Mouse (Mus musculus) embryonic stem cell, embryonic (primary cell): ENCODE data around the gene Pafah1b1.

Experiments
- CTCF ChIA-PET, 4 experiments: fragments of 300-600 bp in 2 of 4; fragments of 350-600 bp in 2 of 4; sonication (Branson Sonifier 250); formaldehyde crosslinking; loops; one replicate each; lab custom pipeline; 2022; ENCODE audit warnings: inconsistent platforms in 2 of 4; lab: Charles Lee
- POLR2A ChIA-PET, 4 experiments: fragments of 300-600 bp in 2 of 4; fragments of 350-600 bp in 2 of 4; sonication (Branson Sonifier 250); formaldehyde crosslinking; loops; one replicate each; lab custom pipeline; 2022; ENCODE audit warnings: antibody characterized with exemption in 4 of 4, inconsistent platforms in 1 of 4; lab: Charles Lee

Gene Pafah1b1

DNA sequence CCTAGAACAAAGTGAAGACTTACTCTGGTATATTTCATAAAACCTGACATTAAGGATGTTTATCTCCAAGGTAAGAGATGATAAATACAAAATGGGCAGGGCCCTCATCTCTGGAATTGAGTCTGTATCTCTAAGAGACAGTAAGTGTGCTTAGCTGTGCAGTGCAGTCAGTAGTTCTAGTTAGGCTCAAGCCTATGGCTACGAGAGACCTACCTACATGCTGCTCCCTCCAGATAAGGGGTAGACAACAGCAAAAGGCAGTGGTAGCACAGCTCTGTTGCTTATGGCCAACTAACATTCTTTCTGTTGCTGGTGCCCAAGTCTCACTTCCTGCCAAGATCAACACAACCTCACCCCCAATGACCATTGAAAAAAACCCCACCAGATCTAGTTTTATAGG, 50.9 kb downstream of the Pafah1b1 start:
- ChIA-PET POLR2A (interaction anchor here in 2 of 4 experiments (1.1 to 6.6 kb wide), 4 partner anchors 9 to 30 kb away, joined by 3 to 42 read pairs (median 17); no protein-coding TSS in a partner anchor), CTCF (no interaction called here)

DNA sequence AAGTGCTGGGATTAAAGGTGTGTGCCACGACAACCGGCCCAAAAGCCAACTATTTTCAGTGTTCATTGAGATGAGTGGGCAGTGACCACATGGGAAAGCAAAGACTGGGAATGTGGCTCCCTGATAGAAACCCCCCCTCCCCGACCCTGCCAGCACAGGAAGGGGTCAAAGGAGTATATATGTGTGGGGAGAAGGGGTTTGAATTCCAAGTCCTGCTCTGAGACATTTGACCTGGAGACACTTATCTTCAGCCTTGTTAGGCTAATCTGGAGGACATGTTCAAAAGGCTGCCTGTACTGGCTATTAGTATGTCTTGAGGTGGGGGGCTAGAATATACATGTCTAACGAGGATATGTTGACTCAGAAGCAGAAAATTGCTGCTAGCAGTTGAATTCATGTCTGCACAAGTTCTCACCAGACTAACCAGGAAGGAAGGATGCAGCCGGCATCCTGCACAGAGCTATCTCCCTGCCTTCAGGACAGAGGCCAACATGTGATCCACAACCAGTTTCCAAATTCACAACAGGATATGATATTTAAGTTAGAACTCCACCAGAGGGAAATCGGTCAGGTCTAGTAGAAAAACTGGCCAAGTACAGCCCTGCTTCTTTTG, 51.5 kb downstream of the Pafah1b1 start:
- ChIA-PET CTCF (interaction anchor here in 1 of 4 experiments (0.5 kb wide), 1 partner anchor 17 kb away, joined by 3 read pairs; no protein-coding TSS in a partner anchor), POLR2A (interaction anchor here in 2 of 4 experiments (0.7 to 6.6 kb wide), 6 partner anchors 8 to 31 kb away, joined by 3 to 42 read pairs (median 4); no protein-coding TSS in a partner anchor)

DNA sequence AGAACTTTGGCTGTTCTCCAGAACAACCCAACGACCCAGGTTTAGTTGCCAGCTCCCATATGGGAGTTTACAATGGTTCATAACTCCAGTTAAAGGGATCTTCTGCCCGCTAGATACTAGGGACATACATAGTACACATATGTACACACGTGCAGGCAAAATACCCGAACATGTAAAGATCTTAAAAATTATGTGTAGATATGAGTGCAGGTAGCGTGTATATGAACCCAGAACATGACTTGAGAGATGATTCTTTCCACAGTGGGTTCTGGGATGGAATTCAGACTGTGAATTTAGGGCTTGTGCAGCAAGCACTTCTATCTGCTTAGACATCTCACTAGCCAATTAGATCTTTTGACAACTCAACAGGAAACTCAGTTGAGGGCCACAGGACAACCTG, 52.6 kb downstream of the Pafah1b1 start:
- CTCF ChIA-PET = interaction anchor here in 1 of 4 experiments (1.3 kb wide), 1 partner anchor 38 kb away, joined by 4 read pairs; no protein-coding TSS in a partner anchor
- POLR2A ChIA-PET = interaction anchor here in 3 of 4 experiments (0.7 to 6.6 kb wide), 15 partner anchors 10 to 160 kb away, joined by 3 to 42 read pairs (median 4); partner anchors contain the start of gene Mettl16 (in 1 of the 3)

DNA sequence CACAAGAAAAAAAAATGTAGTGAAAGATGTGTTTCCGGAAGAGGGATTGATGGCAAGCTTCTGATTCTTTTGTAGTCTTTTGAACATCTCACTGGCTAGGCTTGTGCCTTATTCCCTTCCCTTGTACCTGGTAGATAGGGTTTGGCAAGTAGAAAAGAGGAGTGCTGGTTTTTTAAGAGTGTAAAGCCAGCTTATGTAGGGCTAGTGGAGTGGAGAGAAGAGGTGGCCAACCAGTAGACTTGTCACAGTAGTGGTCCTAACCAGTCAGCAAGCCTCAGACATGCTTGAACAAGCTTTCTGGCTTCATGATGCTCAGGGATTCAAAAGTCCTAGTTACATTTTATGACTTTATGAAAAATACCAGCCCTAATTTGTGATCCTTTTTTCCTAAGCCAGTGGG, 53.5 kb downstream of the Pafah1b1 start:
- CTCF ChIA-PET = interaction anchor here in 2 of 4 experiments (0.6 to 1.3 kb wide), 2 partner anchors 37 kb away, joined by 4 to 5 read pairs; no protein-coding TSS in a partner anchor
- POLR2A ChIA-PET = interaction anchor here in 3 of 4 experiments (0.7 to 6.6 kb wide), 20 partner anchors 8 to 161 kb away, joined by 3 to 42 read pairs (median 3); partner anchors contain the start of genes Mettl16 (in 1 of the 3) and Pafah1b1 (in 1 of the 3)

DNA sequence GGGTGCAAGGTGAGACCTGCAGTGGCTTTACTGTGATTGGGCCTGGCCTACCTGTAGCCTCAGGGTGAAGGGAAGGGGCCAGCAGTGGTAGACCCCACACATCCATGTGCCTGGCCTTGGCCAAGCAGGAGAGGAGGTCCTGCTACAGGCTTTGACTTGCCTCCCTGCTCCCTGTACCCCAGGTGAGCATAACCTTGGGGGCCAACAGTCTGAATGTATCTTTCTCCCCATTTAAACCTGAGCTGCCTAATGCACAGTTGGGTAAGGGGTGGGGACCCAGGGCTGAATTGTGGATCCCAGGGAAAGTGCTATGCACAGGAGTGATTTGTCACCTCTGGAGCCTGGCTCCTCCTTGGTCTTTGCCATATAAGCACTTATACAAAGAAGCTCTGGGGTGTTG, 54.3 kb downstream of the Pafah1b1 start:
- CTCF ChIA-PET = no interaction called here
- POLR2A ChIA-PET = interaction anchor here in 3 of 4 experiments (0.7 to 6.6 kb wide), 17 partner anchors 8 to 155 kb away, joined by 3 to 42 read pairs (median 4); partner anchors contain the start of genes Cluh (in 1 of the 3), Mettl16 (in 1 of the 3) and Pafah1b1 (in 1 of the 3)

DNA sequence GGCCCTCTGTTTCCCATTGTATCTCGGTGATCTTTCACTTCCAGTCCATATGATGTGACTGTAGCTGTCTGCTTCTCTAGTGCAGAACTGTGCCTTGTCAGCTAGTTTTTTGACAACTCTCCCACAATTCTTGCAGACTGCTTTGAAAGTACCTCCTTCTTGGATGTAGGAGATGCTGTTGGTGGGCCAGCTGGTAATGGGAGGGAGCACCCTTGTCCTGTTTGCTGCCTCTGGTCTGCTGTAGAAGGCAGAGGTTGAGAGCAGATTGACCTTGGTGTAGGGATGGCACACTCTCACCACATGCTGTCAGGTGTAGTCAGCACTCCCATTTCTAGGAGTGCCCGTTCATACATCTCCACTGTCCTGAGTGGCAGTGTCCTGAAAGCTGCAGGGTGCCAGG, 55.5 kb downstream of the Pafah1b1 start:
- CTCF ChIA-PET = no interaction called here
- POLR2A ChIA-PET = interaction anchor here in 3 of 4 experiments (0.6 to 6.6 kb wide), 16 partner anchors 9 to 234 kb away, joined by 3 to 42 read pairs (median 4); partner anchors contain the start of genes Cluh (in 1 of the 3), Mettl16 (in 1 of the 3) and Pafah1b1 (in 1 of the 3)

DNA sequence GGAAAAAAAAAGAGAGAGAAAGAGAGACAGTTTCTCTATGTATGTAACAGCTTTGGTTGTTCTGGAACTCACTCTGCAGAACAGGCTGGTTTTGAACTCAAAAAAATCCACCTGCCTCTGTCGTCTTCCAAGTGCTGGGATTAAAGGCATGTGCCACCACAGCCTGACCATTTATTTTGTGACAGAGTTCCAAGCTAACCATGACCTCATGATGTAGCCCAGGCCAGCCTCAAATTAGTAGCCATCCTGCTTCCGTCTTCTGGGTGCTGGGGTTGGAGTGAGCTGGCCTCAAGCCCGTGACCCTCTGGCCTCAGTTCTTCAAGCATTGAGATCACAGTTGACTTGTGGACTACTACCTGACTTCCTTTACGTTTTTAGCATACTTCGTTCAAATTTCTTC, 56.0 kb downstream of the Pafah1b1 start:
- ChIA-PET POLR2A (interaction anchor here (0.6 to 6.6 kb wide), 19 partner anchors 9 to 248 kb away, joined by 3 to 42 read pairs (median 4); partner anchors contain the start of genes Cluh (in 1 of the 4) and Pafah1b1 (in 1 of the 4)), CTCF (interaction anchor here in 1 of 4 experiments (0.6 kb wide), 1 partner anchor 46 kb away, joined by 3 read pairs; no protein-coding TSS in a partner anchor)

DNA sequence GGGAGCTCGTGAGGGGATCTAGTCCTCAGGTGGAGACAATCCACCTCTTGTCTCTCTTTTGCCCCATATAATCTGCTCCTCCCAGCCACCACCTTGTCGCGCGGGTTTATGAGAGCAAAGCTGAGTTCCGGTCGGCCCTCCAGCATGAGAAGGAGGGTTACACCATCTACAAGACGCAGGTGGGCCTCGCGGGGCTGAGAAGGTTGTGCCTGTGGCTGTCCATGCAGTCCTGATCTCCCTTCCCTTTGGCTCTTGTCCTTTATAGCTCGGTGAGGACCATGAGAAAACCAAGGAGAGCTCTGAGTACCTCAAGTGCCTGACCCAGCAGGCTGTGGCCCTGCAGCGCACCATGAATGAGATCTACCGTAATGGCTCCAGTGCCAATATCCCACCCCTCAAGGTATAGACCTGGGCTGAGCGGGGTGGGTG, 56.9 kb downstream of the Pafah1b1 start:
- ChIA-PET POLR2A (interaction anchor here (0.5 to 6.6 kb wide), 15 partner anchors 10 to 800 kb away, joined by 3 to 42 read pairs (median 4); partner anchors contain the start of gene Cluh (in 1 of the 4)), CTCF (interaction anchor here in 1 of 4 experiments (0.6 kb wide), 1 partner anchor 45 kb away, joined by 3 read pairs; no protein-coding TSS in a partner anchor)

DNA sequence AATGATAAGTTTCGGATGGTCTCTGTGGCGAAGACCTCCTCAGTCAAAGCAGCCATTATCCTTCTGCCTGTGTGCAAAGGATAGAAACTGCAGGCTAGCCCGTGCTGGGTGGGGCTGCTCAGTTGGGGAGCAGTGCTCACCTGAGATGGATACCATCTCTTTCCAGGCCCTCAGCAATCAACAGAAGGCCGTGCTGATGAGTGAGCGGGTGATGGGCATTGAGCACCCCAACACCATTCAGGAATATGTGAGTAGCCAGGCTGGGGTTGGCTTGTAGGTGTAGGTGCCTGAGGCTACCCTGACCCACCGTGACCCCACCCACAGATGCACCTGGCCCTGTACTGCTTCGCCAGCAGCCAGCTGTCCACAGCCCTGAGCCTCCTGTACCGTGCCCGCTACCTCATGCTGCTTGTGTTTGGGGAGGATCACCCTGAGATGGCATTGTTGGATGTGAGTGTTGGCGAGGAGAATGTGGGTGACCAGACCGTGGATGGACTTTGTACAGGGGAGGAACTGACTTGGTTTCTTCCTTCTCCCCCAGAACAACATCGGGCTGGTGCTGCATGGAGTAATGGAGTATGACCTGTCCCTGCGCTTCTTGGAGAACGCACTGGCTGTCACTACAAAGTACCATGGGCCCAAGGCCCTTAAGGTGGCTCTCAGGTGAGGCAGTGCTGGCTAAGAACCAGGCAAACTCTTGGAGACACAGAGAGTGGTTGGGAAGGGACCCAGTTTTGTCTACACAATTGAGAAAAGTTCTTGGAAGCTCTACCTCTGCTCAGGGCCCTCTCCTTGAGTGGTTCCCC, 57.5 kb downstream of the Pafah1b1 start:
- ChIA-PET CTCF (no interaction called here), POLR2A (interaction anchor here in 3 of 4 experiments (0.5 to 6.6 kb wide), 18 partner anchors 9 to 800 kb away, joined by 3 to 42 read pairs (median 7); partner anchors contain the start of gene Cluh (in 1 of the 3))

DNA sequence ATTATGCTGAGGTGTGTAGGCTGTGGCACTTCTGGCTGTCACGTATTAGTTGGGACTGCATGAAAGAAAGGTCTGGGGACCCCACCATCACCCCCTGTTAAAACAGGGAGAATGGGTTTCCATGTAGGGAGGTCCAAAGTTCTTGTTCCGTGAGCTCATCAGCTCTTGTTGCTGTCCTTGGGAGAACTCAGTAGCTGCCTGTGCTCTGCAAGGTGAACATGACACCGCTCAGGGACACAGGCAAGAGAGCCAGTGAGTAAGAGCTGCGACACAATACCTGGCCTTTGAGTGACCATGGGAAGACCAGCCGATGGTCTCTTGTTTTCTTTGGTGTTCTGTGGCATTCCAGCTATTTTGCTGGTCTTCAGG, 58.2 kb downstream of the Pafah1b1 start:
- CTCF ChIA-PET = interaction anchor here in 1 of 4 experiments (0.8 kb wide), 1 partner anchor 182 kb away, joined by 4 read pairs; no protein-coding TSS in a partner anchor
- POLR2A ChIA-PET = interaction anchor here in 3 of 4 experiments (0.6 to 4.0 kb wide), 15 partner anchors 9 to 381 kb away, joined by 3 to 31 read pairs (median 4); no protein-coding TSS in a partner anchor

DNA sequence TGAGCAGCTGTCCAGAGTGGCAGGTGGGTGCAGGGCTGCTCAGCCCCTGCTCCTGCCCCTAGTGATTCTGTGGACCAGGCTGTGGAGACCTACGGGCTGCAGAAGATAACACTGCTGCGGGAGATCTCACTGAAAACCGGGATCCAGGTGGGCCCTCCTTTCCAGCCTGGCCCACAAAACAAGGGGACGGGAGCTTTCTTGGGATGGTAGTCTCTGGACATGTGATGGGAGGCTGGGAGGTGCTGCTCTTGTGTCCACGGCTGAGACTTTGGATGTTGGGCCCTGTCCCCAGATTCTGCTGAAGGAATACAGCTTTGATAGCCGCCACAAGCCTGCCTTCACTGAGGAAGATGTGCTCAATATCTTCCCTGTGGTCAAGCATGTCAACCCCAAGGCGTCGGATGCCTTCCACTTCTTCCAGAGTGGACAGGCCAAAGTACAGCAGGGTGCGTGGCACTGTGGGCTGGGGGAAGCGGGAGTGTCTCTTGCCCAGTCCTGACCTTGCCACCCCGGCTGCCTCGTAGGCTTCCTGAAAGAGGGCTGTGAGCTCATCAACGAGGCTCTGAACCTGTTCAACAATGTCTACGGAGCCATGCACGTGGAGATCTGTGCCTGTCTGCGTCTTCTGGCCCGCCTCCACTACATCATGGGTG, 58.7 kb downstream of the Pafah1b1 start:
- ChIA-PET POLR2A (interaction anchor here (0.6 to 4.0 kb wide), 22 partner anchors 8 to 382 kb away, joined by 3 to 31 read pairs (median 4); no protein-coding TSS in a partner anchor), CTCF (interaction anchor here in 1 of 4 experiments (0.8 kb wide), 1 partner anchor 182 kb away, joined by 4 read pairs; no protein-coding TSS in a partner anchor)

DNA sequence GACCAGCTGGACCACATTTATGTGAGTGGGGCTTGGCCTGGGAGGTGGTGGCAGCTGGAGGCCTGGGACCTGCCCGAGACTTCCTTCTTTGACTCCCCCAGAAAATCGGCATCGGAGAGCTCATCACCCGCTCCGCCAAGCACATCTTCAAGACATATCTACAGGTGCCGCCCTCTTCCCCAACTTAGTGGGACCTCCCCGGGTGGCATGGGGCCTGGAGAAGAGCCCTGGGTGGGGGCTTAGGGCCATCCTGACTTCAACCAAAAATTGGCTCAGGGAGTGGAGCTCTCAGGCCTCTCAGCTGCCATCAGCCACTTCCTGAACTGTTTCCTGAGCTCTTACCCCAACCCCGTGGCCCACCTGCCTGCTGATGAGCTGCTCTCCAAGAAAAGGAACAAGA, 59.6 kb downstream of the Pafah1b1 start:
- CTCF ChIA-PET = interaction anchor here in 2 of 4 experiments (0.6 kb wide), 2 partner anchors 10 to 119 kb away, joined by 3 to 4 read pairs; no protein-coding TSS in a partner anchor

DNA sequence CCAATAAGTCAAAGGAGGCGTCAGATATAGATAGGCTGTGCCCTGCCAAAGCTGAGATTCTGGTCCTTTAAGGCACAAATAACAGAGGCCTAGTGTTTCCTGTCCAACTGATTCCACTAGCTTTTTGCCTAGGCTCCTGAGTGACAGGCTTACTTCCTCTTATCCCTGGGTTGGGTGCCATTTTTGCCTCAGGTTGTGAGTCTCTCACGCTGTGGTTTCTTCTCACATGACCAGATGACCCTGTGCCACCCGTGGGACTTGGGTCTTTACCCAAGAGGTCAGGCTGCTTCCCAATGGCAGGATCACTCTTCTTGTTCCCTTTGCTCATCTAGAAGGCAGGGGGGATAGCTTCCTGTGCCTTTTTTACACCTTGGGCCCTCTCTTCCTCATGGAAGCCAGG, 60.2 kb downstream of the Pafah1b1 start:
- CTCF ChIA-PET = interaction anchor here in 2 of 4 experiments (0.6 kb wide), 2 partner anchors 9 to 119 kb away, joined by 3 to 4 read pairs; no protein-coding TSS in a partner anchor
- POLR2A ChIA-PET = interaction anchor here in 2 of 4 experiments (1.1 to 4.0 kb wide), 9 partner anchors 9 to 177 kb away, joined by 3 to 31 read pairs (median 4); no protein-coding TSS in a partner anchor

More for the DNA sequence above, 59.6 kb downstream of the Pafah1b1 start:
- POLR2A ChIA-PET = interaction anchor here (0.8 to 4.0 kb wide), 19 partner anchors 10 to 176 kb away, joined by 3 to 31 read pairs (median 4); no protein-coding TSS in a partner anchor

DNA sequence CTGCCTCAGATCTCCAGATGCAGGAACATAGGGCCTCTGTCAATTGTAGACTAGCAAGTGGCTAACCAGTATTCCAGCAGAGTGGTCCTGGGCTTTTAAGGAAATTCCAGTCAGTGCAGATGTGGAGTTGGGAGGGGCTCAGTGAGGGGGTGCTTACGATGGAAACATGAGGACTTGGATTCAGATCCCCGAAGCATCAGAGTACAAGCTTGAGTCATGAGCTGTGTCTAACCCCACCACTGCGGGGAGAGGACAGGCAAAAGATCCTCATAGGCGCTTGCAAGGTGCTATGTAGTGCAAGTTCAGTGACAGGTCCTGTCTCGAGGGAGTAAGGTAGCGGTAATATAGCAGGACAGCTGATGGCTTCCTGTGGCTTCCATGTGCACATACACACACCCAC, 62.2 kb downstream of the Pafah1b1 start:
- POLR2A ChIA-PET = interaction anchor here in 3 of 4 experiments (0.7 to 2.4 kb wide), 13 partner anchors 8 to 167 kb away, joined by 3 to 14 read pairs (median 4); partner anchors contain the start of genes Cluh (in 1 of the 3) and Pafah1b1 (in 1 of the 3)
- CTCF ChIA-PET = interaction anchor here in 1 of 4 experiments (1.1 kb wide), 1 partner anchor 28 kb away, joined by 5 read pairs; no protein-coding TSS in a partner anchor

DNA sequence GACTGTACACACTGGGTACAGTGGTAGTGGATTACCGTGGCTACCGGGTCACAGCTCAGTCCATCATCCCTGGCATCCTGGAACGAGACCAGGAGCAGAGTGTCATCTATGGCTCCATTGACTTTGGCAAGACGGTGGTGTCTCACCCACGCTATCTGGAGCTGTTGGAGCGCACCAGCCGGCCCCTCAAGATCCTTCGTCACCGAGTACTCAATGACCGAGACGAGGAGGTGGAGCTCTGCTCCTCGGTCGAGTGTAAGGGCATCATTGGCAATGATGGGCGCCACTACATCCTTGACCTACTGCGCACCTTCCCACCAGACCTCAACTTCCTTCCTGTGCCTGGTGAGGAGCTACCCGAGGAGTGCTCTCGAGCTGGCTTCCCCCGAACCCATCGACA, 62.8 kb downstream of the Pafah1b1 start:
- POLR2A ChIA-PET = interaction anchor here in 3 of 4 experiments (0.7 to 2.4 kb wide), 13 partner anchors 8 to 168 kb away, joined by 3 to 14 read pairs (median 4); partner anchors contain the start of genes Cluh (in 1 of the 3) and Pafah1b1 (in 1 of the 3)
- CTCF ChIA-PET = interaction anchor here in 1 of 4 experiments (1.1 kb wide), 1 partner anchor 27 kb away, joined by 5 read pairs; no protein-coding TSS in a partner anchor

DNA sequence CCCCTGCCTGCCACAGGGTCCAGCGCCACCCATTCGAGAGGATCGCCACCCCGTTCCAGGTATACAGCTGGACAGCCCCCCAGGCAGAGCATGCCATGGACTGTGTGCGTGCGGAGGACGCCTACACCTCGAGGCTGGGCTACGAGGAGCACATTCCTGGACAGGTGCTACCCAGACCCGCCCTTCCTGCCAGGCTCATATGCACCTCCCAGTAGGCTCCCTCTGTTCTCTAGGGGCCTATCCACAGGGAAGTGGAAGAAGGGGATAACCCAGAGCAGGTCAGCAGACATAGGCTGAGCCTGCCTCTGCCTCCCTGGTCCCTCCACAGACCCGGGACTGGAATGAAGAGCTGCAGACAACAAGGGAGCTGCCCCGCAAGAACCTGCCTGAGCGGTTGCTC, 64.1 kb downstream of the Pafah1b1 start:
- POLR2A ChIA-PET = interaction anchor here in 2 of 4 experiments (0.5 to 2.4 kb wide), 7 partner anchors 7 to 110 kb away, joined by 3 to 9 read pairs (median 3); no protein-coding TSS in a partner anchor
- CTCF ChIA-PET = interaction anchor here in 1 of 4 experiments (0.6 kb wide), 1 partner anchor 289 kb away, joined by 3 read pairs; no protein-coding TSS in a partner anchor
